Mouse (Mus musculus) naive thymus-derived CD4-positive, alpha-beta T cell, adult 2 months (primary cell): ENCODE data around the gene Gjd3.
"Not testable (repeated sequence)": the region's sequence is repeated elsewhere in the genome, so short reads cannot be mapped to it uniquely, and the experiment has no call there.

Experiments
- DNase-seq: peaks from one replicate; pipeline ENCODE4 v3.0.0-alpha.2; 2011; ENCODE audit warnings: low read depth

Gene Gjd3

GRCm38 (mm10) chr11:98982773-98983133 is at the start of gene Gjd3:
Gene Gjd3, minus strand, starts transcription at chr11:98983016.
- DNase-seq, result no peak

GRCm38 (mm10) chr11:99026899-99027440 is 44.2 kb upstream of the Gjd3 start:
- DNase-seq, result peak; percentile 28

GRCm38 (mm10) chr11:99025878-99026277 is 43.1 kb upstream of the Gjd3 start:
- no peak for DNase-seq

GRCm38 (mm10) chr11:99024468-99025134 is 41.8 kb upstream of the Gjd3 start:
- no peak for DNase-seq

GRCm38 (mm10) chr11:99023500-99024467 is 41.0 kb upstream of the Gjd3 start, which contains the start of gene Top2a:
Gene Top2a, minus strand, starts transcription at chr11:99024189.
- DNase-seq, result peak; percentile 100

- no peak for DNase-seq
These were observed 40.3 kb upstream of the Gjd3 start for GRCm38 (mm10) chr11:99023094-99023493.

GRCm38 (mm10) chr11:99022384-99022933 is 39.6 kb upstream of the Gjd3 start:
- DNase-seq, result no peak

GRCm38 (mm10) chr11:99019844-99020243 is 37.0 kb upstream of the Gjd3 start:
- DNase-seq, result no peak

- DNase-seq, result no peak
These were observed 31.0 kb upstream of the Gjd3 start for GRCm38 (mm10) chr11:99013856-99014255.

GRCm38 (mm10) chr11:99010706-99011105 is 27.9 kb upstream of the Gjd3 start:
- DNase-seq, result no peak

- no peak for DNase-seq
These were observed 27.3 kb upstream of the Gjd3 start for GRCm38 (mm10) chr11:99010124-99010523.

- DNase-seq, result no peak
These were observed 24.0 kb upstream of the Gjd3 start for GRCm38 (mm10) chr11:99006788-99007187.

- DNase-seq, result no peak
These were observed 16.4 kb upstream of the Gjd3 start for GRCm38 (mm10) chr11:98999243-98999642.

GRCm38 (mm10) chr11:98998776-98999175 is 16.0 kb upstream of the Gjd3 start:
- DNase-seq, result no peak

- no peak for DNase-seq
These were observed 14.8 kb upstream of the Gjd3 start for GRCm38 (mm10) chr11:98997659-98998058.

GRCm38 (mm10) chr11:98995987-98996386 is 13.2 kb upstream of the Gjd3 start:
- DNase-seq, result no peak

- DNase-seq, result no peak
These were observed 8.1 kb upstream of the Gjd3 start for GRCm38 (mm10) chr11:98990866-98991265.

GRCm38 (mm10) chr11:98988260-98988659 is 5.4 kb upstream of the Gjd3 start:
- DNase-seq, result not testable (repeated sequence)

- no peak for DNase-seq
These were observed 2.7 kb upstream of the Gjd3 start for GRCm38 (mm10) chr11:98985542-98985941.

- DNase-seq, result no peak
These were observed 735 bp upstream of the Gjd3 start for GRCm38 (mm10) chr11:98983551-98983950.

GRCm38 (mm10) chr11:98981997-98982772 is 631 bp downstream of the Gjd3 start:
- peak; percentile 81 for DNase-seq
